Mouse (Mus musculus): ENCODE results near the gene Akt1. TPM values are rescaled to one million over a fixed set of nuclear protein-coding genes. Genes with fewer than 3 reads are reported as not detected.

Akt1 gene
- polyA plus RNA-seq, 1 experiment from 2014 or later: 58.7 TPM

- WGBS: 26% methylated on average over 18 of the region's 18 CpGs
- H3K36me3 ChIP-seq (ENCODE audit: control insufficient read depth, insufficient read depth, low read length): peaks cover 24% of the 10 kb centered on the region; the same call in 1 of the 2 replicates
- peaks cover 40% of the 10 kb centered on the region for H3K4me1 ChIP-seq (ENCODE audit: control insufficient read depth, insufficient read depth, low read length)
- H3K4me2 ChIP-seq (ENCODE audit: low read length): peak overlapping the region; percentile 19; the same call in 1 of the 2 replicates
- ATAC-seq: no peak
- H3K9ac ChIP-seq (ENCODE audit: low read depth, low read length): peak overlapping the region; percentile 37
- no peaks in the 10 kb centered on the region for H3K9me3 ChIP-seq (replicated peaks; ENCODE audit: control insufficient read depth, low read length, poor library complexity, severe bottlenecking)
- no peaks in the 10 kb centered on the region for H3K27me3 ChIP-seq (ENCODE audit: control insufficient read depth, insufficient read depth, low read depth, low read length)
- H3K27ac ChIP-seq (ENCODE audit: low read length): peak overlapping the region; percentile 77
- H3K4me3 ChIP-seq (ENCODE audit: low read depth, low read length): no peak overlapping the region
These were observed 9.2 kb downstream of the Akt1 start for GRCm38 (mm10) chr12:112665445-112665844.

DNA sequence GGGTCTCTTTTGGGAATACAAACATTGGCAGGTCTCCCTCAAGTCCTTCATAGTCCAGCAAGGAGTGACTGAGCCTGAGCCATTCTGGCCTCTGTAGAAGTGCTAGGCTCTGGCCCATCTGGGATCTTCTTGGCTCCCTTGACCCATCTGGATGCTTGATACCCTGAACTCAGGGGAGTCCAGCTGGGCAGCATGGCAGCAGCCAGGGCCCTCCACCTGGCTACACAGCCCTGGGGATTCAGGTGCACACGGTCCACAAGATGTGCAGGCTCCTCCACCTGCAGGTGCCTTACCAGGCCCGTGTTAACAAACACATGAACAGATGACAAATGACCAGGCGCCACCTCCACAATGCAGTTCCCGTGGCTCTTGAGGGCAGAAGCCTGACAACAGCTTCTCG is 10.0 kb downstream of the Akt1 start:
- Histone ChIP-seq H3K27me3 (ENCODE audit: control insufficient read depth, insufficient read depth, low read depth, low read length) (no peaks in the 10 kb centered on the region), H3K27ac (ENCODE audit: low read length) (peak overlapping the region; percentile 77), H3K9ac (ENCODE audit: low read depth, low read length) (peak overlapping the region; percentile 46), H3K4me2 (ENCODE audit: low read length) (no peak overlapping the region), H3K9me3 (replicated peaks; ENCODE audit: control insufficient read depth, low read length, poor library complexity, severe bottlenecking) (no peaks in the 10 kb centered on the region), H3K4me3 (ENCODE audit: low read depth, low read length) (no peak overlapping the region), H3K36me3 (ENCODE audit: control insufficient read depth, insufficient read depth, low read length) (peaks cover 25% of the 10 kb centered on the region; the same call in 1 of the 2 replicates), H3K4me1 (ENCODE audit: control insufficient read depth, insufficient read depth, low read length) (peaks cover 40% of the 10 kb centered on the region)
- no peak for ATAC-seq
- 50% methylated on average over 5 of the region's 5 CpGs for WGBS

DNA sequence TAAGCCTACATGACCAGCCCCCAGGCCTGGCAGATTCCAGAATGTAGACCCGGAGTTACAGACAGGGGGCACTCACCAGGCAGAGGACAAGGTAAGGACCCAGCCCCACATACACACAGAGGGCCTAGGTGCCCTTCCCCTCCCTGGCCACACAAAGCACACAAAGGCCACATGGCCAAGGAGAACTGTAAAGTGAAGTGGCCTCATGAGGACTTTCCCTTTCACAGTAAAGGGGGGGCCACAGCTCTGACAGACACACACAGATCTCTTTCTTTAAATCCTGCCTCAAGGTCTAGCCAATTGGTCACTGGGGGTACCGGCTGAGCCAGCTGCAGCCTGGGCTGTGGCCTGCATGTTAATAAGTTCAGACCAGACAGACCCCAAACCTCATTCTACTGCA is 10.6 kb downstream of the Akt1 start:
- Histone ChIP-seq H3K27ac (ENCODE audit: low read length) (peak overlapping the region; percentile 66), H3K9me3 (replicated peaks; ENCODE audit: control insufficient read depth, low read length, poor library complexity, severe bottlenecking) (no peaks in the 10 kb centered on the region), H3K4me2 (ENCODE audit: low read length) (peak overlapping the region; percentile 28), H3K4me1 (ENCODE audit: control insufficient read depth, insufficient read depth, low read length) (peaks cover 40% of the 10 kb centered on the region), H3K9ac (ENCODE audit: low read depth, low read length) (peak overlapping the region; percentile 40), H3K36me3 (ENCODE audit: control insufficient read depth, insufficient read depth, low read length) (peaks cover 26% of the 10 kb centered on the region), H3K27me3 (ENCODE audit: control insufficient read depth, insufficient read depth, low read depth, low read length) (no peaks in the 10 kb centered on the region), H3K4me3 (ENCODE audit: low read depth, low read length) (no peak overlapping the region)
- WGBS: 12% methylated on average over 2 of the region's 2 CpGs
- peak; percentile 32 for ATAC-seq

DNA sequence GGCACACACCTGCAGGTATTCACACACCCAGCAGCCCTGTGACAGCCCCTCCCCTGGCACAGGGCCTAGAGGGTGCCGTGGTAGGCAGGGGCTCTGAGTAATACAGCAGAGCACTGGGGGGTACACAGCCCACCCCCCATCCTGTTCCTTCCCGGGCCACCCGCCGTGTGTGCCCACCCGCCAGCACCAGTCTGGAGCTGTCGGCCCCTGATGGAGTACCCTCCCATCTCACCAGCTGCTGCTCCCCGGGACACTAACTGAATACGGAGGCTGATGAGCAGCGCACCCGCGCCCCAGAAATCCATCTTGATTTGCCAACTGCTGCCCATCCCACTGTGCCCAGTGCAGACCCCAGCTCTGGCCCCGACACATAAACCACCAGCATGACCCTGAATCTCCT is 11.0 kb downstream of the Akt1 start:
- ATAC-seq: 0 out of 2 replicates have a peak, but pooled peaks have one; percentile 8
- H3K27me3 ChIP-seq (ENCODE audit: control insufficient read depth, insufficient read depth, low read depth, low read length): no peaks in the 10 kb centered on the region

GRCm38 (mm10) chr12:112663303-112663702 is 11.4 kb downstream of the Akt1 start:
- Histone ChIP-seq H3K27me3 (ENCODE audit: control insufficient read depth, insufficient read depth, low read depth, low read length) (no peaks in the 10 kb centered on the region), H3K4me2 (ENCODE audit: low read length) (peak overlapping the region; percentile 28; the same call in 1 of the 2 replicates), H3K9ac (ENCODE audit: low read depth, low read length) (peak overlapping the region; percentile 40), H3K4me1 (ENCODE audit: control insufficient read depth, insufficient read depth, low read length) (peaks cover 40% of the 10 kb centered on the region), H3K27ac (ENCODE audit: low read length) (peak overlapping the region; percentile 66), H3K4me3 (ENCODE audit: low read depth, low read length) (no peak overlapping the region), H3K36me3 (ENCODE audit: control insufficient read depth, insufficient read depth, low read length) (peaks cover 28% of the 10 kb centered on the region), H3K9me3 (replicated peaks; ENCODE audit: control insufficient read depth, low read length, poor library complexity, severe bottlenecking) (no peaks in the 10 kb centered on the region)
- 60% methylated on average over 11 of the region's 11 CpGs for WGBS
- ATAC-seq: no peak

More for the DNA sequence above, 11.0 kb downstream of the Akt1 start:
- peak overlapping the region; percentile 28 for H3K4me2 ChIP-seq (ENCODE audit: low read length)
- WGBS: 32% methylated on average over 12 of the region's 12 CpGs
- H3K4me1 ChIP-seq (ENCODE audit: control insufficient read depth, insufficient read depth, low read length): peaks cover 40% of the 10 kb centered on the region
- H3K4me3 ChIP-seq (ENCODE audit: low read depth, low read length): no peak overlapping the region
- peak overlapping the region; percentile 66 for H3K27ac ChIP-seq (ENCODE audit: low read length)
- H3K36me3 ChIP-seq (ENCODE audit: control insufficient read depth, insufficient read depth, low read length): peaks cover 26% of the 10 kb centered on the region
- peak overlapping the region; percentile 40 for H3K9ac ChIP-seq (ENCODE audit: low read depth, low read length)
- no peaks in the 10 kb centered on the region for H3K9me3 ChIP-seq (replicated peaks; ENCODE audit: control insufficient read depth, low read length, poor library complexity, severe bottlenecking)

DNA sequence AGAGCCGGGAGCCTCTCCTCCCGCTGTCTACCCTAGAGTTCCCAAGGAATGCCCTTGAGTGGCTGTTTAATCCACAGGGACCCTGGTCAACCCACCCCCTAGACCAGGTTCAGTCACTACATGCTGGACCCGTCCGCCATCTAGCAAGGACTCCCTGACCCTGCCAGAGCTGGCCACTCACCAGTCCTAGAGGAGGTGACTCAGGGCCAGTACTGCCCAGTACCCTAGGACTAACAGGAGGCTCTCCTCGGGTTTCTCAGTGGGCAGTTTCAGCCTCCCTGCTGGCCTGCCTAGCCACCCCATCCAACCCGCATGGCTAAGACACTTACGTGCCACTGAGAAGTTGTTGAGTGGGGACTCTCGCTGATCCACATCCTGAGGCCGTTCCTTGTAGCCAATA is 12.8 kb downstream of the Akt1 start:
- no peaks in the 10 kb centered on the region for H3K27me3 ChIP-seq (ENCODE audit: control insufficient read depth, insufficient read depth, low read depth, low read length)
- WGBS: 76% methylated on average over 9 of the region's 9 CpGs
- H3K9me3 ChIP-seq (replicated peaks; ENCODE audit: control insufficient read depth, low read length, poor library complexity, severe bottlenecking): no peaks in the 10 kb centered on the region
- ATAC-seq: no peak
- H3K4me3 ChIP-seq (ENCODE audit: low read depth, low read length): no peak overlapping the region
- H3K4me1 ChIP-seq (ENCODE audit: control insufficient read depth, insufficient read depth, low read length): peaks cover 40% of the 10 kb centered on the region
- H3K27ac ChIP-seq (ENCODE audit: low read length): no peak overlapping the region; the same call in 1 of the 2 replicates
- no peak overlapping the region for H3K9ac ChIP-seq (ENCODE audit: low read depth, low read length)
- peaks cover 38% of the 10 kb centered on the region for H3K36me3 ChIP-seq (ENCODE audit: control insufficient read depth, insufficient read depth, low read length)
- no peak overlapping the region for H3K4me2 ChIP-seq (ENCODE audit: low read length)

DNA sequence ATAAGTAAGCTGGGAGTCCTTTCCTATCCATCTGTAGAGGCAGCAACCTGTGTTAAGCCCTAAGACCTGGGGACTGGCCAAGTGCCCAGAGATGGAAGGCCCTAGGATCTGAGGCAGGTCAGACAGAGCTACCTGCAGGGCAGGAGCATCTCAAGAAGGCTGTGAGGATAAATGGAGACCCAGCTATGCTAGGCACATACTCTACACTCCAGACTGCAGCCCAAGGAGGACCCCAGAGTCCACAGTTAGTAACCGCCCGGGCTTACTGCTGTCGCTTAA is 13.4 kb downstream of the Akt1 start:
- Histone ChIP-seq H3K9ac (ENCODE audit: low read depth, low read length) (0 out of 2 replicates have a peak overlapping the region, but pooled peaks have one; percentile 7), H3K9me3 (replicated peaks; ENCODE audit: control insufficient read depth, low read length, poor library complexity, severe bottlenecking) (no peaks in the 10 kb centered on the region), H3K36me3 (ENCODE audit: control insufficient read depth, insufficient read depth, low read length) (peaks cover 44% of the 10 kb centered on the region), H3K27ac (ENCODE audit: low read length) (peak overlapping the region; percentile 55), H3K4me2 (ENCODE audit: low read length) (no peak overlapping the region; the same call in 1 of the 2 replicates), H3K4me1 (ENCODE audit: control insufficient read depth, insufficient read depth, low read length) (peaks cover 40% of the 10 kb centered on the region), H3K27me3 (ENCODE audit: control insufficient read depth, insufficient read depth, low read depth, low read length) (no peaks in the 10 kb centered on the region), H3K4me3 (ENCODE audit: low read depth, low read length) (no peak overlapping the region)
- WGBS: 58% methylated on average over 3 of the region's 3 CpGs
- ATAC-seq: no peak

DNA sequence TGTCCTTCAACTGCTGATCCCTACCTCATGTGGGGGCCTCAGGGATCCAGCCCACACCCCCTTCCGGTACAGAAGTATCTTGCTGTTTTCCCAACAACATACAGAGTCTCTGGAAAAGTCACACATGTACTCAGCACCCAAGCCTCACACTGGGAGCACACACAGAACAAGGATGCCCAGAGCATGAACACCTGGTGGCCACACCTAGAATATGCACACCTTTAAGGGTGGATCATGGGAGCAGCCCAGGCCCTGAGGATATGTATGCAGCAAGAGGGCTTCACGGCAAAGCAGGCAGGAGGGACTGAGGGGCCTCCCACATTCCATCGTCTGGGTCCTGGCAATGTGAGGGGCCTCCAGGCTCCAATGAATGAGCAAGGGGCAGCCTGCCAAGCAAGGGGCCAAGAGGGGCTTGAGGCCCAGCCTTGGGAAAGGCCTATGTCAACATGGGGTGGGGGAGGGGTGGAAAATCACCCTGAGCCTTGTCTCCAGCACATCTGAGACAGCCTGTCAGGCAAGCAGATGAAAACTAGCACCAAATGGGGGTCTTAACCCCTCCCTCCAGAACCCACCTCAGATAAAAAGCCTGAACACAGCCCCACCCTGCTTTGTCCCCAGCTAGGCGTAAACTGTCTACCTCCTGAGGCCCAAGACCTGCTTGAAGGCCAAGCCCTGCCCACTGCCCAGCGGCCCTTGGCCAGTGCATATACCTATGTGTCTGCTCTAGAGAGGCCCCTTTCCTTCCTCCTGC is 13.9 kb downstream of the Akt1 start:
- H3K36me3 ChIP-seq (ENCODE audit: control insufficient read depth, insufficient read depth, low read length): peaks cover 48% of the 10 kb centered on the region
- H3K4me1 ChIP-seq (ENCODE audit: control insufficient read depth, insufficient read depth, low read length): peaks cover 36% of the 10 kb centered on the region

GRCm38 (mm10) chr12:112659109-112659508 is 15.6 kb downstream of the Akt1 start:
- H3K4me1 ChIP-seq (ENCODE audit: control insufficient read depth, insufficient read depth, low read length): peaks cover 20% of the 10 kb centered on the region
- no peak overlapping the region for H3K4me3 ChIP-seq (ENCODE audit: low read depth, low read length)
- no peaks in the 10 kb centered on the region for H3K9me3 ChIP-seq (replicated peaks; ENCODE audit: control insufficient read depth, low read length, poor library complexity, severe bottlenecking)
- no peak overlapping the region for H3K9ac ChIP-seq (ENCODE audit: low read depth, low read length)
- H3K27ac ChIP-seq (ENCODE audit: low read length): no peak overlapping the region
- H3K4me2 ChIP-seq (ENCODE audit: low read length): no peak overlapping the region
- no peak for ATAC-seq
- H3K36me3 ChIP-seq (ENCODE audit: control insufficient read depth, insufficient read depth, low read length): peaks cover 55% of the 10 kb centered on the region
- no peaks in the 10 kb centered on the region for H3K27me3 ChIP-seq (ENCODE audit: control insufficient read depth, insufficient read depth, low read depth, low read length)
- WGBS: 68% methylated on average over 6 of the region's 6 CpGs

More for the DNA sequence above, 13.9 kb downstream of the Akt1 start:
- no peaks in the 10 kb centered on the region for H3K9me3 ChIP-seq (replicated peaks; ENCODE audit: control insufficient read depth, low read length, poor library complexity, severe bottlenecking)
- no peaks in the 10 kb centered on the region for H3K27me3 ChIP-seq (ENCODE audit: control insufficient read depth, insufficient read depth, low read depth, low read length)
- ATAC-seq: peak; percentile 19; the same call in 1 of the 2 replicates
- peak overlapping the region; percentile 55 for H3K27ac ChIP-seq (ENCODE audit: low read length)
- WGBS: 22% methylated on average over 5 of the region's 5 CpGs
- 0 out of 2 replicates have a peak overlapping the region, but pooled peaks have one; percentile 7 for H3K9ac ChIP-seq (ENCODE audit: low read depth, low read length)
- H3K4me2 ChIP-seq (ENCODE audit: low read length): no peak overlapping the region; the same call in 1 of the 2 replicates
- H3K4me3 ChIP-seq (ENCODE audit: low read depth, low read length): no peak overlapping the region

Data from midbrain, embryonic 16.5 days (tissue).